8 mouse cellular contexts compared by ENCODE assay signal in the genomic region with DNA sequence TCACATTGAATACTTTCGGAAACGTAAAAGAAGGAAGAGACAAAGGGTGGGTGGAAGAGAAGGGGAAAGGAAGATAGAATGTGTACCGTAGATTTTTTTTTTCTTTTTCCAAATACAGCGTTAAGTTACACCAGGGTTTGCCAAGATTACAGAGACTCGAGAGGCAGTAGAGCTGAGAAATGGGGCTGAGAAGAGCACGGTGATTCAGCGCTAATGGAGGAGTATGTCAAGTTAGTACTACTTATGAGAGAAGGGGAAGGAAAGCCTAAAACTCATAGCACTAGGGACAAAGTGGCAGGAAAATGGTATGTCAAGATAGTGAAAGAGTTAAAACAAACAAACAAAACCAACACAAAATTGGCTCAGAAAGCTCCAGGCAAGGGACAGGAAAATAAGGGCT. TPM values are rescaled to one million over a fixed set of nuclear protein-coding genes. Genes with fewer than 3 reads are reported as not detected.
DNase-seq lines count a peak whose midpoint lies in the region; ATAC-seq lines count a peak whose summit lies in the region.

No protein-coding gene starts in this region.

- H3K4me2 ChIP-seq in kidney, embryonic 14.5 days (replicated peaks; ENCODE audit: low read depth, low read length): peak overlapping the region; percentile 70

- peak overlapping the region; percentile 71 for H3K4me3 ChIP-seq in kidney, embryonic 14.5 days (ENCODE audit: low read length)
- H3K4me3 ChIP-seq in hindbrain, embryonic 10.5 days: peak overlapping the region; percentile 78

- H3K27ac ChIP-seq in kidney, embryonic 14.5 days (ENCODE audit: low read depth, low read length): no peak overlapping the region
- 0 out of 2 replicates have a peak overlapping the region, but pooled peaks have one; percentile 91 for H3K27ac ChIP-seq in hindbrain, embryonic 10.5 days

- intact Hi-C loops in left cerebral cortex, postnatal 36 days (cut with DNase I): loop anchor here (1.0 to 5.0 kb wide), 2 partner anchors 45 to 177 kb away; a partner anchor contains a TSS

- no peak for ATAC-seq in kidney, embryonic 14.5 days (ENCODE audit: low FRiP score, low TSS enrichment)
- ATAC-seq in activated CD4-positive, CD25-positive, alpha-beta regulatory T cell, adult 4 months: peak; percentile 3
- ATAC-seq in megakaryocyte progenitor cell, adult 5-6 weeks (replicated peaks; ENCODE audit: poor library complexity): 0 out of 2 replicates have a peak, but pooled peaks have one; percentile 13

- no peak overlapping the region for H3K9ac ChIP-seq in kidney, embryonic 14.5 days (ENCODE audit: low read depth, low read length)

- peaks cover 5% of the 10 kb centered on the region; the same call in 1 of the 2 replicates for H3K4me1 ChIP-seq in kidney, embryonic 14.5 days (ENCODE audit: control insufficient read depth, insufficient read depth, low read length)
- H3K4me1 ChIP-seq in hindbrain, embryonic 10.5 days (replicated peaks): peaks cover 10% of the 10 kb centered on the region

- no peaks in the 10 kb centered on the region for H3K9me3 ChIP-seq in kidney, embryonic 14.5 days (ENCODE audit: control insufficient read depth, low read length)
- H3K9me3 ChIP-seq in hindbrain, embryonic 10.5 days: 0 out of 2 replicates have a peak, but pooled peaks cover 2% of the 10 kb centered on the region

- peaks cover 3% of the 10 kb centered on the region; the same call in 1 of the 2 replicates for H3K36me3 ChIP-seq in kidney, embryonic 14.5 days (ENCODE audit: control insufficient read depth, insufficient read depth, low read length)
- peaks cover 21% of the 10 kb centered on the region for H3K36me3 ChIP-seq in hindbrain, embryonic 10.5 days

- no peaks in the 10 kb centered on the region for H3K27me3 ChIP-seq in kidney, embryonic 14.5 days (ENCODE audit: control insufficient read depth, insufficient read depth, low read length)
- no peaks in the 10 kb centered on the region for H3K27me3 ChIP-seq in hindbrain, embryonic 10.5 days (ENCODE audit: insufficient read depth, poor library complexity, severe bottlenecking)

- DNase-seq in kidney, postnatal 25 days: no peak
- DNase-seq in hindbrain, embryonic 10.5 days (ENCODE audit: low spot score): no peak
- no peak for DNase-seq in ovary, postnatal 10 days (ENCODE audit: low spot score)
- DNase-seq in T-cell, adult 2 months (ENCODE audit: low spot score): no peak
- DNase-seq in left cerebral cortex, postnatal 36 days (ENCODE audit: low spot score in 2 of 2): no peak

- WGBS in kidney, embryonic 14.5 days: 21% methylated on average over 7 of the region's 7 CpGs
- 20% methylated on average over 7 of the region's 7 CpGs for WGBS in hindbrain, embryonic 10.5 days

RNA-seq across cellular contexts. Expression of a gene that starts 0.5 kb away (rescaled TPM):
- 56.3 and 58.7 TPM in 2 replicates for polyA plus RNA-seq in kidney, embryonic 14.5 days (2014; fragmentation: Nextera tagmentation; extraction: Ambion mirVana)
- 10 to 100 TPM; 28.1 to 29.5 TPM for polyA plus RNA-seq in activated CD4-positive, CD25-positive, alpha-beta regulatory T cell, adult 4 months (2017; shearing (Covaris generic))
- 53.3 and 57.5 TPM in 2 replicates for polyA plus RNA-seq in hindbrain, embryonic 10.5 days (2016; fragmentation: Nextera tagmentation; extraction: Ambion mirVana)
- 45.9 and 65.2 TPM in 2 replicates for total RNA-seq in megakaryocyte progenitor cell, adult 5-6 weeks (2015)
- 22.6 and 33.2 TPM in 2 replicates for total RNA-seq in megakaryocyte progenitor cell, adult 5-6 weeks (2017)
- total RNA-seq in left cerebral cortex, postnatal 36 days (2021): 10 to 100 TPM; 31.2 to 37.4 TPM

RNA-seq across cellular contexts. Expression of a gene that starts 46.4 kb away (rescaled TPM):
- 2.5 and 3.0 TPM in 2 replicates for polyA plus RNA-seq in kidney, embryonic 14.5 days (2014; fragmentation: Nextera tagmentation; extraction: Ambion mirVana)
- under 1 TPM; 0.15 to 0.37 TPM for polyA plus RNA-seq in activated CD4-positive, CD25-positive, alpha-beta regulatory T cell, adult 4 months (2017; shearing (Covaris generic))
- 4.3 and 9.1 TPM in 2 replicates for polyA plus RNA-seq in hindbrain, embryonic 10.5 days (2016; fragmentation: Nextera tagmentation; extraction: Ambion mirVana)
- not detected in 2 replicates for total RNA-seq in megakaryocyte progenitor cell, adult 5-6 weeks (2015)
- total RNA-seq in megakaryocyte progenitor cell, adult 5-6 weeks (2017): not detected in 2 replicates
- 10 to 100 TPM; 13.4 to 15.2 TPM for total RNA-seq in left cerebral cortex, postnatal 36 days (2021)
